Comparison of ENCODE assay signal across 12 mouse cellular contexts in genomic region chr5:135799746-135800145, GRCm38 (mm10). TPM values are rescaled to one million over a fixed set of nuclear protein-coding genes. Genes with fewer than 3 reads are reported as not detected.
DNase-seq lines count a peak whose midpoint lies in the region; ATAC-seq and TF ChIP-seq lines count a peak whose summit lies in the region.
"Had no signal": no experiment of that assay in that cellular context is flagged by ENCODE, and none has a peak within 500 bp of the region (broad histone marks: within the 10 kb centered on the region; RNA-seq: fewer than 3 reads in every experiment).

No protein-coding gene starts in this region.

- no peak for ATAC-seq in lung, embryonic 14.5 days (ENCODE audit: insufficient read depth)
- ATAC-seq in neural tube, embryonic 15.5 days (ENCODE audit: low FRiP score), result no peak
- ATAC-seq in megakaryocyte progenitor cell, adult 5-6 weeks (replicated peaks; ENCODE audit: poor library complexity), result no peak

- WGBS in lung, embryonic 14.5 days, result 37% methylated on average over 4 of the region's 4 CpGs
- WGBS in neural tube, embryonic 15.5 days, result 42% methylated on average over 4 of the region's 4 CpGs

- no peaks in the 10 kb centered on the region for H3K9me3 ChIP-seq in lung, embryonic 14.5 days (ENCODE audit: low read depth, low read length)
- no peaks in the 10 kb centered on the region for H3K9me3 ChIP-seq in neural tube, embryonic 15.5 days (replicated peaks)
- H3K9me3 ChIP-seq: liver, embryonic 13.5 days; neural tube, embryonic 12.5 days had no signal

- no peak overlapping the region for H3K4me3 ChIP-seq in gastrocnemius, adult 2 months
- H3K4me3 ChIP-seq in lung, embryonic 14.5 days (ENCODE audit: low read depth, low read length), result no peak overlapping the region
- no peak overlapping the region for H3K4me3 ChIP-seq in neural tube, embryonic 15.5 days (replicated peaks)
- H3K4me3 ChIP-seq: liver, embryonic 13.5 days; neural tube, embryonic 12.5 days had no signal

- H3K27me3 ChIP-seq in lung, embryonic 14.5 days (ENCODE audit: insufficient read depth, low read length), result 0 out of 2 replicates have a peak, but pooled peaks cover 3% of the 10 kb centered on the region
- no peaks in the 10 kb centered on the region for H3K27me3 ChIP-seq in neural tube, embryonic 15.5 days (replicated peaks)

- peak; percentile 54 for TF ChIP-seq CTCF in gastrocnemius, adult 2 months (IDR thresholded peaks at IDR 0.05)
- TF ChIP-seq CTCF in lung, embryonic 14.5 days (IDR thresholded peaks at IDR 0.05; ENCODE audit: low read depth), result peak; percentile 45; the same call in 1 of the 2 replicates

- no peaks in the 10 kb centered on the region for H3K4me1 ChIP-seq in lung, embryonic 14.5 days (ENCODE audit: insufficient read depth)
- peaks cover 23% of the 10 kb centered on the region for H3K4me1 ChIP-seq in neural tube, embryonic 15.5 days

- H3K27ac ChIP-seq in gastrocnemius, adult 2 months, result no peak overlapping the region
- no peak overlapping the region for H3K27ac ChIP-seq in lung, embryonic 14.5 days (ENCODE audit: low read depth)
- peak overlapping the region; percentile 84; the same call in 1 of the 2 replicates for H3K27ac ChIP-seq in neural tube, embryonic 15.5 days (replicated peaks)
- H3K27ac ChIP-seq: liver, embryonic 13.5 days had no signal

- no peak for DNase-seq in gastrocnemius, adult 2 months
- no peak for DNase-seq in gastrocnemius, postnatal 36 days
- DNase-seq in lung, embryonic 14.5 days, result peak; percentile 14
- DNase-seq in lung, postnatal 10 days, result no peak
- DNase-seq in NIH3T3 (ENCODE audit: low read depth), result peak; percentile 56
- no peak for DNase-seq in heart, postnatal 25 days (ENCODE audit: low spot score)
- DNase-seq: liver, embryonic 13.5 days; thymus, postnatal 36 days had no signal

- intact Hi-C loops in gastrocnemius, adult 2 months (cut with DNase I), result no loop called here
- intact Hi-C loops in gastrocnemius, postnatal 36 days (cut with DNase I), result no loop called here
- intact Hi-C loops in heart, postnatal 25 days (cut with DNase I), result no loop called here

- H3K36me3 ChIP-seq in lung, embryonic 14.5 days (ENCODE audit: insufficient read depth), result no peaks in the 10 kb centered on the region
- H3K36me3 ChIP-seq in neural tube, embryonic 15.5 days, result no peaks in the 10 kb centered on the region
- H3K36me3 ChIP-seq: liver, embryonic 13.5 days; neural tube, embryonic 12.5 days had no signal

- no peak overlapping the region for H3K9ac ChIP-seq in lung, embryonic 14.5 days
- no peak overlapping the region for H3K9ac ChIP-seq in neural tube, embryonic 15.5 days (replicated peaks)
- H3K9ac ChIP-seq: liver, embryonic 13.5 days; neural tube, embryonic 12.5 days had no signal

- no peak overlapping the region for H3K4me2 ChIP-seq in lung, embryonic 14.5 days
- H3K4me2 ChIP-seq in neural tube, embryonic 15.5 days, result no peak overlapping the region
- H3K4me2 ChIP-seq: liver, embryonic 13.5 days; neural tube, embryonic 12.5 days had no signal

RNA-seq across cellular contexts. Expression of gene Srrm3, which starts 6.9 kb away (rescaled TPM):
- total RNA-seq in gastrocnemius, adult 2 months (2021), result not detected
- total RNA-seq in gastrocnemius, postnatal 36 days (2021), result not detected
- 0.17 and 0.38 TPM in 2 replicates for polyA plus RNA-seq in lung, embryonic 14.5 days (2014; fragmentation: Nextera tagmentation; extraction: Ambion mirVana)
- polyA plus RNA-seq in neural tube, embryonic 15.5 days (2015; fragmentation: Nextera tagmentation; extraction: Ambion mirVana), result 65.5 and 87.3 TPM in 2 replicates
- total RNA-seq in megakaryocyte progenitor cell, adult 5-6 weeks (2015), result not detected in 2 replicates
- total RNA-seq in megakaryocyte progenitor cell, adult 5-6 weeks (2017), result not detected in 2 replicates
- not detected for total RNA-seq in heart, postnatal 25 days (2021)
- polyA plus RNA-seq: liver, embryonic 13.5 days had no signal

RNA-seq across cellular contexts. Expression of gene Mdh2, which starts 21.5 kb away (rescaled TPM):
- 1,000 to 10,000 TPM in 1 of 2 experiments, 100 to 1,000 TPM in 1; 910 to 1,211 TPM for total RNA-seq in gastrocnemius, adult 2 months (2021)
- total RNA-seq in gastrocnemius, postnatal 36 days (2021), result 1,000 to 10,000 TPM; 1,079 to 1,088 TPM
- 464 and 470 TPM in 2 replicates for polyA plus RNA-seq in lung, embryonic 14.5 days (2014; fragmentation: Nextera tagmentation; extraction: Ambion mirVana)
- polyA plus RNA-seq in neural tube, embryonic 15.5 days (2015; fragmentation: Nextera tagmentation; extraction: Ambion mirVana), result 658 and 665 TPM in 2 replicates
- 415 and 419 TPM in 2 replicates for total RNA-seq in megakaryocyte progenitor cell, adult 5-6 weeks (2015)
- 185 and 192 TPM in 2 replicates for total RNA-seq in megakaryocyte progenitor cell, adult 5-6 weeks (2017)
- total RNA-seq in heart, postnatal 25 days (2021), result 1,000 to 10,000 TPM; 1,992 to 2,010 TPM

RNA-seq across cellular contexts. Expression of gene Styxl1, which starts 21.6 kb away (rescaled TPM):
- not detected for total RNA-seq in gastrocnemius, adult 2 months (2021)
- total RNA-seq in gastrocnemius, postnatal 36 days (2021), result not detected
- not detected in 2 replicates for polyA plus RNA-seq in lung, embryonic 14.5 days (2014; fragmentation: Nextera tagmentation; extraction: Ambion mirVana)
- 0.36 and 0.88 TPM in 2 replicates for polyA plus RNA-seq in neural tube, embryonic 15.5 days (2015; fragmentation: Nextera tagmentation; extraction: Ambion mirVana)
- not detected in 2 replicates for total RNA-seq in megakaryocyte progenitor cell, adult 5-6 weeks (2015)
- total RNA-seq in megakaryocyte progenitor cell, adult 5-6 weeks (2017), result not detected in 2 replicates
- total RNA-seq in heart, postnatal 25 days (2021), result not detected
- polyA plus RNA-seq: intestine, embryonic 14.5 days; liver, embryonic 13.5 days had no signal

RNA-seq across cellular contexts. Expression of gene Tmem120a, which starts 55.5 kb away (rescaled TPM):
- total RNA-seq in gastrocnemius, adult 2 months (2021), result 1 to 10 TPM; 7.6 to 8.3 TPM
- total RNA-seq in gastrocnemius, postnatal 36 days (2021), result 1 to 10 TPM; 4.3 to 7.8 TPM
- polyA plus RNA-seq in lung, embryonic 14.5 days (2014; fragmentation: Nextera tagmentation; extraction: Ambion mirVana), result 38.6 and 43.5 TPM in 2 replicates
- 73.6 and 88.2 TPM in 2 replicates for polyA plus RNA-seq in neural tube, embryonic 15.5 days (2015; fragmentation: Nextera tagmentation; extraction: Ambion mirVana)
- total RNA-seq in megakaryocyte progenitor cell, adult 5-6 weeks (2015), result 8.5 and 11.6 TPM in 2 replicates
- 8.2 and 19.1 TPM in 2 replicates for total RNA-seq in megakaryocyte progenitor cell, adult 5-6 weeks (2017)
- 10 to 100 TPM; 11.8 to 13.3 TPM for total RNA-seq in heart, postnatal 25 days (2021)

Comparison
In these comparisons a context has a peak if more than half of its experiments do, and no peak if none do; other contexts are left out.
1. DNase-seq: peak in lung, embryonic 14.5 days (single experiment) and NIH3T3 (single experiment); none in gastrocnemius, adult 2 months (single experiment), gastrocnemius, postnatal 36 days (0 of 2), lung, postnatal 10 days (single experiment) and heart, postnatal 25 days (single experiment).